Mouse (Mus musculus) central nervous system, embryonic 11.5 days (tissue): ENCODE measurements around the gene Slco1b2. TPM values are rescaled to one million over a fixed set of nuclear protein-coding genes. Genes with fewer than 3 reads are reported as not detected.

Experiments used
- polyA plus RNA-seq: library from polyadenylated mRNA; depleted of rRNA; stranded (reverse); fragments of >200 nt; gene quantifications from 2 replicates; pipeline ENCODE4 v1.2.3, GENCODE M21; 2012; rRNA removed

Slco1b2 gene
- polyA plus RNA-seq = 0.01 and 0.02 TPM in 2 replicates

GRCm38 (mm10) chr6:141629291-141629690, at the start of gene Slco1b2:
Gene Slco1b2, plus strand, starts transcription at chr6:141629518.

Other genes starting within 250 kb of the Slco1b2 start
- 1.0 TPM in 2 replicates for gene Slco1c1, start 105.2 kb upstream of the Slco1b2 start, polyA plus RNA-seq
- not detected in 2 replicates for gene Gm5724, start 144.3 kb downstream of the Slco1b2 start, polyA plus RNA-seq
- 0.04 TPM in 1 of 2 replicates, not detected in the other for gene Slco1a4, start 226.7 kb downstream of the Slco1b2 start, polyA plus RNA-seq